Mouse (Mus musculus) cortical plate, adult 2 months (tissue): Measurements from ENCODE around the gene Cilp. TPM values are rescaled to one million over a fixed set of nuclear protein-coding genes. Genes with fewer than 3 reads are reported as not detected.

Experiments used
- H3K27ac ChIP-seq: fragments of 200-500 bp; 2 replicates; pipeline ENCODE4 v1.5.1; 2012; ENCODE audit warnings: low read length, control low read depth, inconsistent platforms; ENCODE audit not compliant: insufficient read depth
- H3K4me1 ChIP-seq: fragments of 200-500 bp; 2 replicates; pipeline ENCODE4 v1.6.1; 2011; ENCODE audit warnings: low read length; ENCODE audit not compliant: control insufficient read depth, insufficient read depth
- H3K4me3 ChIP-seq: fragments of 200-500 bp; 2 replicates; pipeline ENCODE4 v1.5.1; 2011; ENCODE audit warnings: mild to moderate bottlenecking, low read length, control low read depth; ENCODE audit not compliant: insufficient read depth
- CTCF ChIP-seq: fragments of 200-500 bp; IDR thresholded peaks from 2 replicates; pipeline ENCODE4 v1.5.1; 2011; ENCODE audit warnings: mild to moderate bottlenecking, control low read depth, low read length; ENCODE audit not compliant: insufficient read depth; ENCODE audit errors: extremely low read depth
- POLR2A ChIP-seq: fragments of 200-500 bp; IDR thresholded peaks from 2 replicates; pipeline ENCODE4 v1.6.1; 2011; ENCODE audit warnings: mild to moderate bottlenecking, low read length, control low read depth; ENCODE audit not compliant: insufficient read depth; ENCODE audit errors: extremely low read depth
- polyA plus RNA-seq: library from polyadenylated mRNA; depleted of rRNA; stranded (reverse); fragments of >200 nt; gene quantifications from 2 replicates; pipeline ENCODE4 v1.2.3, GENCODE M21; 2012; rRNA removed

The Cilp gene
- polyA plus RNA-seq, 1 experiment, result 0.02 TPM

GRCm38 (mm10) chr9:65304300-65304699, 39.3 kb downstream of the Cilp start:
- Histone ChIP-seq H3K4me1 (no peaks in the 10 kb centered on the region), H3K27ac (no peak overlapping the region), H3K4me3 (no peak overlapping the region)
- TF ChIP-seq POLR2A (no peak), CTCF (no peak)

GRCm38 (mm10) chr9:65306672-65307071, 41.7 kb downstream of the Cilp start:
- H3K27ac ChIP-seq, result no peak overlapping the region
- TF ChIP-seq POLR2A (no peak), CTCF (no peak)
- H3K4me1 ChIP-seq, result no peaks in the 10 kb centered on the region
- no peak overlapping the region for H3K4me3 ChIP-seq

- Histone ChIP-seq H3K4me3 (no peak overlapping the region), H3K27ac (no peak overlapping the region), H3K4me1 (no peaks in the 10 kb centered on the region)
- TF ChIP-seq POLR2A (no peak), CTCF (no peak)
These were observed 43.0 kb downstream of the Cilp start for GRCm38 (mm10) chr9:65308011-65308410.

- no peak for TF ChIP-seq CTCF
- no peak for TF ChIP-seq POLR2A
- H3K4me3 ChIP-seq, result no peak overlapping the region
- no peaks in the 10 kb centered on the region for H3K4me1 ChIP-seq
- no peak overlapping the region for H3K27ac ChIP-seq
These were observed 47.8 kb downstream of the Cilp start for GRCm38 (mm10) chr9:65312669-65313357.

- H3K4me3 ChIP-seq, result no peak overlapping the region
- TF ChIP-seq POLR2A (no peak), CTCF (no peak)
- H3K4me1 ChIP-seq, result no peaks in the 10 kb centered on the region
- H3K27ac ChIP-seq, result no peak overlapping the region
These were observed 48.9 kb downstream of the Cilp start for GRCm38 (mm10) chr9:65313846-65314245.

GRCm38 (mm10) chr9:65322255-65322900, 57.4 kb downstream of the Cilp start:
- H3K4me1 ChIP-seq, result no peaks in the 10 kb centered on the region
- TF ChIP-seq POLR2A (no peak), CTCF (no peak)
- no peak overlapping the region for H3K4me3 ChIP-seq
- H3K27ac ChIP-seq, result no peak overlapping the region

GRCm38 (mm10) chr9:65325971-65326370, 61.0 kb downstream of the Cilp start:
- TF ChIP-seq CTCF (no peak), POLR2A (no peak)
- no peaks in the 10 kb centered on the region for H3K4me1 ChIP-seq
- no peak overlapping the region for H3K27ac ChIP-seq
- no peak overlapping the region for H3K4me3 ChIP-seq

- no peak for TF ChIP-seq POLR2A
- TF ChIP-seq CTCF, result no peak
- Histone ChIP-seq H3K4me1 (no peaks in the 10 kb centered on the region), H3K27ac (no peak overlapping the region), H3K4me3 (no peak overlapping the region)
These were observed 62.4 kb downstream of the Cilp start for GRCm38 (mm10) chr9:65327371-65327770.

Other genes starting within 250 kb of the Cilp start
- 138 and 142 TPM in 2 replicates for gene Hacd3, start 243.5 kb upstream of the Cilp start, polyA plus RNA-seq
- gene Dpp8, start 232.8 kb upstream of the Cilp start, polyA plus RNA-seq, result 83.7 TPM in 2 replicates
- 27.2 and 27.9 TPM in 2 replicates for gene Igdcc4, start 163.7 kb upstream of the Cilp start, polyA plus RNA-seq
- 1.3 and 2.0 TPM in 2 replicates for gene Igdcc3, start 124.0 kb upstream of the Cilp start, polyA plus RNA-seq
- 4.1 and 4.2 TPM in 2 replicates for gene Parp16, start 69.8 kb upstream of the Cilp start, polyA plus RNA-seq
- 19.2 and 19.9 TPM in 2 replicates for gene Clpx, start 29.1 kb downstream of the Cilp start, polyA plus RNA-seq
- gene Pdcd7, start 80.9 kb downstream of the Cilp start, polyA plus RNA-seq, result 16.1 and 16.9 TPM in 2 replicates
- 6.5 and 7.7 TPM in 2 replicates for gene Ubap1l, start 95.9 kb downstream of the Cilp start, polyA plus RNA-seq
- 0.17 and 0.34 TPM in 2 replicates for gene Kbtbd13, start 126.5 kb downstream of the Cilp start, polyA plus RNA-seq
- gene Rasl12, start 133.3 kb downstream of the Cilp start, polyA plus RNA-seq, result 4.4 and 4.8 TPM in 2 replicates
- not detected in 2 replicates for gene Slc51b, start 157.8 kb downstream of the Cilp start, polyA plus RNA-seq
- gene Mtfmt, start 170.6 kb downstream of the Cilp start, polyA plus RNA-seq, result 19.0 and 20.4 TPM in 2 replicates
- 25.4 and 25.5 TPM in 2 replicates for gene Spg21, start 195.8 kb downstream of the Cilp start, polyA plus RNA-seq